Mouse (Mus musculus): ENCODE measurements around the gene Klk9. TPM values are rescaled to one million over a fixed set of nuclear protein-coding genes. Genes with fewer than 3 reads are reported as not detected.

Klk9 gene
- total RNA-seq (2021): not detected
- long read RNA-seq, experiment 1: 0 reads
- long read RNA-seq, experiment 2: 0 reads

DNA sequence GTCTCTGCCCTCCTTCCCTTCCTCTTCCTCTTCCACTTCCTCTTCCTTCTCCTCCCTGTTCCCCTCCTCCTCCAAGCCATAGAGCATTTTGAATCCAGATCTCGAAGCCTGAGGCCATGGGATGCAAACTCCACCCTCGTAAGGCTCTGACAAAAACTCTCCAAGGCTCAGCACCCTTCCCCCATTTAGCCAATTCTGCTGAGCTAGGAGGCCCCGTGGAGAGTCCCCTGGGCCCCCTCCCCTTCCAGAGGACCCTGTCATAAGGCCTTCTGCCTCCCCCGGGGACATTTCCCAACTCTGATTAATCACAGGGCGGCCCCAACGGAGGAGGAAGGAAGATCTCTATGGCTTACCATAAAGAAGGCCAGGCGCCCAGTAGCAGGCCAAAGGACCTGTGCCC, at the start of gene Klk9:
TSS of gene Klk9 (plus strand) at position 301 of the 400 bp plus-strand sequence.
- no peak for DNase-seq

DNA sequence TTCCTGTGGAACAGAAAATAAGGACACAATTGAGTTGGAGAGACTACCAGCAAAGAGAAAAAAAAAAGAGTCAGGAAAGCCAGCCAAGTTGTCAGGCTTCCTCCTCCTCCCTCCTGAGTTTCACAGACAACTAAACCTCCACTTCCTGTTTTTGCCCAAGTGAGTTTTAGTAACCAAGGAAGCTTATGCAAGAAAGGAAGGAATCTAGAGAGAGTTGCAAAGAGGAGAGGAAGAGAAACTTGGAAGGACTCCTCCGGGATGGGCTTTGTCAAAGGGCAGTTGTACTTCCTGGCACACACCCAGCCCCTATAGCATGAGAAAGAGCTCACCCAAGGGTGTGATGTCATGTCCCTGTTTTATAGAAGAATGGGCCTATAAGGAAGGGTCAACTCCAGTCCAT, 43.9 kb upstream of the Klk9 start:
- no peak for DNase-seq

GRCm38 (mm10) chr7:43752806-43753205, 38.9 kb upstream of the Klk9 start:
- DNase-seq: no peak

- DNase-seq: no peak
Measured at GRCm38 (mm10) chr7:43766484-43766883, 25.2 kb upstream of the Klk9 start.

GRCm38 (mm10) chr7:43768597-43768996, 23.1 kb upstream of the Klk9 start, which contains the start of gene Klk12:
TSS of gene Klk12 (plus strand) at chr7:43768897.
- DNase-seq: no peak

GRCm38 (mm10) chr7:43769636-43770035, 22.1 kb upstream of the Klk9 start:
- DNase-seq: no peak

GRCm38 (mm10) chr7:43770701-43771100, 21.0 kb upstream of the Klk9 start:
- DNase-seq: no peak

- no peak for DNase-seq
Measured at GRCm38 (mm10) chr7:43771916-43772315, 19.8 kb upstream of the Klk9 start.

- no peak for DNase-seq
Measured at GRCm38 (mm10) chr7:43772901-43773300, 18.8 kb upstream of the Klk9 start.

- DNase-seq: no peak
Measured at GRCm38 (mm10) chr7:43774364-43774763, 17.3 kb upstream of the Klk9 start, which contains the start of gene Klk11. TSS of gene Klk11 (plus strand) at chr7:43774604.

DNA sequence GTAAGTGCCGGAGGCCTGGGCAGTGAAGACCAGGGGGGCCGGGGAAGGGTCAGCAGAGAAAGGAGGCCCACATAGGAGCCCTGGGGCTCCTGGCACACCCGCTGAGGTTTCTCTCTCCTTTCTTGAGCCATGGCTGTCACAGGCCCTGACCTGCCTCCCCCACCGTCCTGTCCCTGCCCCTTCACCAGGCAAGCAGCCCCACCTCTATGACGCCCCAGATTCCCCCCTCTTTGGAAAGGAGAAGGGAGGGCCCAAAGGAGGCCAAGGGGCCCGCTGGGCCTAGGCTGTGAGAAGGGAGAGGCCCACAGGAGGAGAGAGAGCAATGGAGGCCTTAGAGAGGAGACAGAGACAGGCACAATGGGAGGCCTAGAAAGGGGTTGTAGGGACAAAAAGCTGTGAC, 16.9 kb upstream of the Klk9 start:
- DNase-seq: no peak

GRCm38 (mm10) chr7:43775311-43776057, 16.2 kb upstream of the Klk9 start:
- no peak for DNase-seq

DNA sequence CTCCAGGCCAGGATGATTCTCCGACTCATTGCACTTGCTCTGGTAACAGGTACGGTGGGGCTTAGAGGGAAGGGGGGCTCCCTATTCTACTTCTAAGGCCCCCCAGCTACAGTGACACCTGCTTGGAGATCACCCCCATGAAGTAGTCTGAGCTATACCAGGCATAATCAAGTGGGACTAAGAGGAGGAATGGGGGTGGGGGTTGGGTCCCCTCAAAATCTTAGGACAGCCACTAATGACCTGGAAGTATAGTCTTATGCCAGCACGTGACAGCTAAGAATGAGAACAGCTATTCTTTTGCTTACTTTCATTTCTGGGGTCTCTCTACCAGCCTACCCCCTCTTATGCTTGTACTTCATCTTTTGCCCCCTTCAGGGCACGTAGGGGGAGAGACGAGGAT, 15.2 kb upstream of the Klk9 start:
- no peak for DNase-seq

DNA sequence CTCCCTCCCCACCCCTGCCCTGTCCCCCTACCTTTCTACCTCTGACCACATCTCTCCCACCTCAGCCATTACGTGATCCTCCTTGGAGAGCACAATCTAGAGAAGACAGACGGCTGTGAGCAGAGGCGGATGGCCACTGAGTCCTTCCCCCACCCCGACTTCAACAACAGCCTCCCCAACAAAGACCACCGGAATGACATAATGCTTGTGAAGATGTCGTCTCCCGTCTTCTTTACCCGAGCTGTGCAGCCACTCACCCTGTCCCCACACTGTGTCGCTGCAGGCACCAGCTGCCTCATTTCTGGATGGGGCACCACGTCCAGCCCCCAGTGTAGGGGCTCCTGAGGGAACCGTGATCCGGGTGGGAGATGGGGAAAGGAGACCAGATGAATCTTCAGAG, 14.3 kb upstream of the Klk9 start:
- DNase-seq: no peak

GRCm38 (mm10) chr7:43778176-43778970, 13.3 kb upstream of the Klk9 start:
- no peak for DNase-seq

GRCm38 (mm10) chr7:43780241-43780640, 11.4 kb upstream of the Klk9 start:
- DNase-seq: no peak

DNA sequence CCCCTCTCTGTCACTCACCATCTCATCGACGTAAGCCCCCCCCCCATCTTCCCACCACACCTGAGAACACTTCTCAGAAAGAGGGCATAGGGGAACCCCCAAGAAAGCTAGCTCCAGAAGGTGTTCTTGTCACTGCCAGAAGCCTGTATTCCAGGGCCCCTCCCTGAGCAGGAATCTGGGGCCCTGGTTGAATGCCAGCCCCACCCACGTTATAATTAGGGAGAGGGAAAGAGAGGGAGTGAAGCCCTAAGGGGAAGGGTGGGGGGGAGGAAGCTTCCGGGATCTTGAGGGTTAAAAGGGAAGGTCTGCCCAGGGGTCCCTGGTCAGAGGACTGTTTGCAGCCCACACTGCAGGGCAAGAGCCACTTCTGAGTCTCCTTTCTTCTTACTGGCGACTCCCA, 10.9 kb upstream of the Klk9 start, which contains the start of gene Klk10:
TSS of gene Klk10 (plus strand) at position 290 of the 400 bp plus-strand sequence.
- no peak for DNase-seq

GRCm38 (mm10) chr7:43781541-43781940, 10.2 kb upstream of the Klk9 start:
- no peak for DNase-seq

GRCm38 (mm10) chr7:43782275-43783265, 9.1 kb upstream of the Klk9 start:
- DNase-seq: peak; percentile 84

GRCm38 (mm10) chr7:43785286-43785685, 6.4 kb upstream of the Klk9 start:
- no peak for DNase-seq

- no peak for DNase-seq
Measured at GRCm38 (mm10) chr7:43788096-43788495, 3.6 kb upstream of the Klk9 start.

DNA sequence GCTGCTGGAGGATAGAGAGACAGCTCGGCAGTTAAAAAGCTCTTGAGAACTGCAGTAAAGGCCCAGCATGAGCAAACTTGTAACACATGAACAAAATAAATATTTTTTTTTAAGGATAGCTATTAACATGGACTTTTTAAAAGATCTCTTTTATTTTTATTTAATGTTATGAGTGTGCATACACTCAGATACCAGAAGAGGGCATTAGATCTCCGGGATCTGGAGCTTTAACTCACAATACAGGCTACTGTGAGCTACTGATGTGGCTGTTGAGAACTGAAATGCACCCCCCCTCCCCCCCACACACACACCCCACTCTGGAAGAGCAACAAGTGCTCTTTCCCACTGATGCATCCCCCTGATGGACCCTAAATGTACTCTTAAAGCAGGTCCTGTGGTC, 2.4 kb upstream of the Klk9 start:
- no peak for DNase-seq

Data from gastrocnemius, postnatal 10 days (tissue).